Mouse (Mus musculus) lung, adult 2 months (tissue): ENCODE measurements around the gene 2310057M21Rik.

Source experiments
- CTCF ChIP-seq: fragments of 200-500 bp; IDR thresholded peaks from 2 replicates; pipeline ENCODE4 v1.5.1; 2011; ENCODE audit warnings: mild to moderate bottlenecking, low read length, control low read depth; ENCODE audit not compliant: insufficient read depth
- POLR2A ChIP-seq: fragments of 200-500 bp; IDR thresholded peaks from 2 replicates; pipeline ENCODE4 v1.6.1; 2011; ENCODE audit warnings: low read depth, mild to moderate bottlenecking, control low read depth, low read length, borderline replicate concordance; ENCODE audit errors: extremely low read depth

GRCm38 (mm10) chr7:131333564-131333963 is 29.0 kb downstream of the 2310057M21Rik start, which contains the start of gene Fam24a:
- TF ChIP-seq POLR2A, result no peak
- TF ChIP-seq CTCF, result no peak
